Mouse (Mus musculus) lung, adult 2 months (tissue): Measurements from ENCODE around the gene Pnrc1. TPM values are rescaled to one million over a fixed set of nuclear protein-coding genes. Genes with fewer than 3 reads are reported as not detected.

Source experiments
- DNase-seq: peaks from one replicate; pipeline ENCODE4 v3.0.0; 2022
- H3K4me1 ChIP-seq: fragments of 200-500 bp; 2 replicates; pipeline ENCODE4 v1.6.1; 2011; ENCODE audit warnings: low read length; ENCODE audit not compliant: control insufficient read depth, insufficient read depth
- H3K4me3 ChIP-seq: fragments of 200-500 bp; replicated peaks from 2 replicates; pipeline ENCODE3; 2011; ENCODE audit warnings: low read depth, mild to moderate bottlenecking, control low read depth, low read length; ENCODE audit errors: extremely low read depth
- CTCF ChIP-seq: fragments of 200-500 bp; IDR thresholded peaks from 2 replicates; pipeline ENCODE4 v1.5.1; 2011; ENCODE audit warnings: mild to moderate bottlenecking, low read length, control low read depth; ENCODE audit not compliant: insufficient read depth
- POLR2A ChIP-seq: fragments of 200-500 bp; IDR thresholded peaks from 2 replicates; pipeline ENCODE4 v1.6.1; 2011; ENCODE audit warnings: low read depth, mild to moderate bottlenecking, control low read depth, low read length, borderline replicate concordance; ENCODE audit errors: extremely low read depth
- WGBS: fragments of 180-500 bp; shearing (Covaris S2); methylation state at CpG from one replicate; pipeline ENCODE4 v1.1.7; 2018; 5-methylcytosine and 5-hydroxymethylcytosine counted together
- polyA plus RNA-seq: library from polyadenylated mRNA; depleted of rRNA; stranded (reverse); fragments of >200 nt; gene quantifications from 2 replicates; pipeline ENCODE4 v1.2.3, GENCODE M21; 2012

Gene Pnrc1
- polyA plus RNA-seq, 1 experiment = 110 TPM

- DNase-seq = no peak
- peaks cover 3% of the 10 kb centered on the region for H3K4me1 ChIP-seq
- no peak for TF ChIP-seq POLR2A
- no peak for TF ChIP-seq CTCF
- 89% methylated on average over 1 of the region's 1 CpGs for WGBS
- H3K4me3 ChIP-seq = no peak overlapping the region
These were observed 40.2 kb downstream of the Pnrc1 start for GRCm38 (mm10) chr4:33249716-33250230.

GRCm38 (mm10) chr4:33248915-33249314 is 41.0 kb downstream of the Pnrc1 start:
- peak overlapping the region; percentile 71 for H3K4me3 ChIP-seq
- H3K4me1 ChIP-seq = peaks cover 3% of the 10 kb centered on the region
- 4% methylated on average over 4 of the region's 4 CpGs for WGBS
- no peak for DNase-seq
- TF ChIP-seq CTCF (no peak), POLR2A (no peak)

GRCm38 (mm10) chr4:33248062-33248889 is 41.7 kb downstream of the Pnrc1 start:
- Histone ChIP-seq H3K4me1 (peaks cover 3% of the 10 kb centered on the region), H3K4me3 (peak overlapping the region; percentile 97)
- TF ChIP-seq CTCF (no peak), POLR2A (peak; percentile 96)
- peak; percentile 95 for DNase-seq
- under 1% methylated on average over 88 of the region's 88 CpGs for WGBS

- WGBS = under 1% methylated on average over 60 of the region's 60 CpGs
- DNase-seq = peak; percentile 98
- TF ChIP-seq POLR2A (peak; percentile 76; the same call in 1 of the 2 replicates), CTCF (no peak)
- H3K4me3 ChIP-seq = peak overlapping the region; percentile 97
- H3K4me1 ChIP-seq = peaks cover 3% of the 10 kb centered on the region
These were observed 42.4 kb downstream of the Pnrc1 start for GRCm38 (mm10) chr4:33247479-33248053.

GRCm38 (mm10) chr4:33245853-33246395 is 44.0 kb downstream of the Pnrc1 start:
- no peak overlapping the region for H3K4me3 ChIP-seq
- TF ChIP-seq CTCF (no peak), POLR2A (no peak)
- no peak for DNase-seq
- peaks cover 3% of the 10 kb centered on the region for H3K4me1 ChIP-seq
- 35% methylated on average over 14 of the region's 14 CpGs for WGBS

GRCm38 (mm10) chr4:33243921-33244320 is 46.0 kb downstream of the Pnrc1 start:
- WGBS = 59% methylated on average over 4 of the region's 4 CpGs
- TF ChIP-seq POLR2A (no peak), CTCF (no peak)

GRCm38 (mm10) chr4:33243016-33243758 is 46.8 kb downstream of the Pnrc1 start:
- no peak for TF ChIP-seq CTCF
- no peak for TF ChIP-seq POLR2A
- no peak for DNase-seq
- Histone ChIP-seq H3K4me3 (no peak overlapping the region), H3K4me1 (peaks cover 5% of the 10 kb centered on the region)
- WGBS = 67% methylated on average over 12 of the region's 12 CpGs

More at GRCm38 (mm10) chr4:33243921-33244320, 46.0 kb downstream of the Pnrc1 start:
- no peak overlapping the region for H3K4me3 ChIP-seq
- DNase-seq = no peak
- peaks cover 5% of the 10 kb centered on the region for H3K4me1 ChIP-seq

GRCm38 (mm10) chr4:33242536-33242935 is 47.4 kb downstream of the Pnrc1 start:
- no peak for DNase-seq
- TF ChIP-seq POLR2A (no peak), CTCF (no peak)
- peaks cover 5% of the 10 kb centered on the region for H3K4me1 ChIP-seq
- no peak overlapping the region for H3K4me3 ChIP-seq
- 42% methylated on average over 5 of the region's 5 CpGs for WGBS

- no peak overlapping the region for H3K4me3 ChIP-seq
- TF ChIP-seq CTCF = no peak
- no peak for TF ChIP-seq POLR2A
- no peaks in the 10 kb centered on the region for H3K4me1 ChIP-seq
- WGBS = 90% methylated on average over 18 of the region's 18 CpGs
- DNase-seq = no peak
These were observed 59.1 kb downstream of the Pnrc1 start for GRCm38 (mm10) chr4:33230881-33231280.
